Mouse (Mus musculus) liver, adult 2 months (tissue): ENCODE data around the gene Ndc1.

ENCODE experiments used
- CTCF ChIP-seq: fragments of 200-500 bp; IDR thresholded peaks from 2 replicates; pipeline ENCODE4 v1.5.1; 2011; ENCODE audit warnings: low read depth, low read length, control low read depth
- POLR2A ChIP-seq: fragments of 200-500 bp; IDR thresholded peaks from 2 replicates; pipeline ENCODE4 v1.6.1; 2011; ENCODE audit warnings: low read length, control low read depth; ENCODE audit not compliant: insufficient read depth; ENCODE audit errors: extremely low read depth

- no peak for TF ChIP-seq CTCF
- no peak for TF ChIP-seq POLR2A
Observed at GRCm38 (mm10) chr4:107354543-107354942, 13.0 kb upstream of the Ndc1 start.
